Mouse (Mus musculus): ENCODE measurements at regions not wholly inside any gene's neighbourhood (a gene's known extent, or its start where the extent isn't known, plus 50 kb on each side); places are given as distances from the start of the nearest gene placed in this dataset.

DNA sequence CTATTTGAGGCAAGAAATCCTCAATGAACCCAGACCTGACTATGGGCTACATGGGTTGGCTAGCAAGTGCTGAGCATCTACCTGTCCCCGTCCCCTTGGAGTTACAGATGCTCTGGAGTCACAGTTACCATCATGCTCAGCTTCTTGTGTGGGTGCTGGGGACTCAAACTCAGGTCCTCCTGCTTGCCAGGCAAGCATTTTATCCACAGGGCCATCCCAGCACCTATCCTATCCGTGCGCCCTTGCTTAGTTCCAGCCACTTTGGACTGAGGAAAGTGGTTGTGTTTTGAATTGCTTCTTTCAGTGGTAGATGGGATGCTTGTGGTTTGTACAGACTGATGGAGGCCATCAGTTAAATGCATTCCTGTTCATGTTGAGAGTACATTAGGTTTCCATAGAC lies 85.0 kb upstream of the Klf14 start:
- 94% methylated on average over 3 of the region's 3 CpGs for WGBS

GRCm38 (mm10) chr6:31046197-31046596 lies 87.3 kb upstream of the Klf14 start:
- H3K27me3 ChIP-seq (ENCODE audit: low read depth, poor library complexity, severe bottlenecking) = no peaks in the 10 kb centered on the region
- H3K4me3 ChIP-seq = no peak overlapping the region
- H3K36me3 ChIP-seq = no peaks in the 10 kb centered on the region
- no peak for DNase-seq (ENCODE audit: low spot score)
- H3K4me1 ChIP-seq = no peaks in the 10 kb centered on the region
- H3K27ac ChIP-seq = no peak overlapping the region
- 71% methylated on average over 3 of the region's 3 CpGs for WGBS
- H3K9me3 ChIP-seq (replicated peaks) = no peaks in the 10 kb centered on the region

More for the DNA sequence above, 85.0 kb upstream of the Klf14 start:
- no peaks in the 10 kb centered on the region for H3K36me3 ChIP-seq
- no peaks in the 10 kb centered on the region for H3K4me1 ChIP-seq
- no peak overlapping the region for H3K4me3 ChIP-seq
- H3K9me3 ChIP-seq (replicated peaks) = no peaks in the 10 kb centered on the region
- no peak overlapping the region for H3K27ac ChIP-seq
- no peaks in the 10 kb centered on the region for H3K27me3 ChIP-seq (ENCODE audit: low read depth, poor library complexity, severe bottlenecking)
- DNase-seq (ENCODE audit: low spot score) = no peak

GRCm38 (mm10) chr6:31048920-31049576 lies 90.2 kb upstream of the Klf14 start:
- DNase-seq (ENCODE audit: low spot score) = no peak
- H3K36me3 ChIP-seq = no peaks in the 10 kb centered on the region
- 70% methylated on average over 11 of the region's 11 CpGs for WGBS
- H3K4me3 ChIP-seq = no peak overlapping the region
- no peaks in the 10 kb centered on the region for H3K27me3 ChIP-seq (ENCODE audit: low read depth, poor library complexity, severe bottlenecking)
- H3K9me3 ChIP-seq (replicated peaks) = no peaks in the 10 kb centered on the region
- 0 out of 2 replicates have a peak, but pooled peaks cover 2% of the 10 kb centered on the region for H3K4me1 ChIP-seq
- no peak overlapping the region for H3K27ac ChIP-seq

DNA sequence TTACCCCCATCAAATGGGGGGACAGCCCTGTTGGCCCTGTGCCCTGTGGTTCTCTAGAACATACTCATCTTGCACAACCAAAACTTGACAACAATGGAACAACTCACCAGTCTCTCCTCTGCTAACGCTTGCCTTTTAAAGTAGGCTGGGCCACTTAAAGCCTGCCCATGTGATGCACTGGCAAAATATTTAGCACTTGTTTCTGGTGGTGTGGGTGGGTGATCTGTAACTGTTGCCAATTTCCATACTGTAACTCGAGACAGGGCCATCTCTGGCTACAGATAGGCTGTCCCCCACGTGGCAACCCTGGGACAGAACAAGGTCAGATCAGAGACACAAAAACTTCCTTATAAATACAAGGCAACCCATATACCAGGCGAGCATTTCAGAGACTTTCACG lies 92.0 kb upstream of the Klf14 start:
- no peak overlapping the region for H3K27ac ChIP-seq
- WGBS = 73% methylated on average over 5 of the region's 5 CpGs
- no peaks in the 10 kb centered on the region for H3K9me3 ChIP-seq (replicated peaks)
- 0 out of 2 replicates have a peak, but pooled peaks cover 2% of the 10 kb centered on the region for H3K4me1 ChIP-seq
- no peak for DNase-seq (ENCODE audit: low spot score)
- no peaks in the 10 kb centered on the region for H3K36me3 ChIP-seq
- no peak overlapping the region for H3K4me3 ChIP-seq
- H3K27me3 ChIP-seq (ENCODE audit: low read depth, poor library complexity, severe bottlenecking) = no peaks in the 10 kb centered on the region

DNA sequence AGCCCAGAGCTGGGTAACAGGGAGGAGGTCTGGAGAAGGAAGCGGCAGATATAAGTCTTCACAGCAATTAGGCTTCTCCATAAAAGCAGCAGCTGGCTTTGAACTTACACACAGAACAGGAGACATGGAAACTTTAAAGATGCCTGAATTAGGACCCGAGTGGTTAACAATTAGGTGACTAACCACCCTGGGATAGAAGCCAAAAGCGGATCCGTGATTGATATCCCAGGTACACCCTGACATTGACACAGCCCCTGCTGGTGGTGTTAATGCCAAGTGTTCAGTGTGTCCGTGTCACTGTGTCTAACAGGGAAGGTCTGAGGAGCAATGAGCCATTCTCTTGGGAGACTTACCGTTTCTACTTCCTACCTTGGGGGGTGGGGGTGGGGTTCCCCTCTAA lies 92.9 kb upstream of the Klf14 start:
- Histone ChIP-seq H3K4me3 (no peak overlapping the region), H3K27me3 (ENCODE audit: low read depth, poor library complexity, severe bottlenecking) (no peaks in the 10 kb centered on the region)
- 77% methylated on average over 6 of the region's 6 CpGs for WGBS

DNA sequence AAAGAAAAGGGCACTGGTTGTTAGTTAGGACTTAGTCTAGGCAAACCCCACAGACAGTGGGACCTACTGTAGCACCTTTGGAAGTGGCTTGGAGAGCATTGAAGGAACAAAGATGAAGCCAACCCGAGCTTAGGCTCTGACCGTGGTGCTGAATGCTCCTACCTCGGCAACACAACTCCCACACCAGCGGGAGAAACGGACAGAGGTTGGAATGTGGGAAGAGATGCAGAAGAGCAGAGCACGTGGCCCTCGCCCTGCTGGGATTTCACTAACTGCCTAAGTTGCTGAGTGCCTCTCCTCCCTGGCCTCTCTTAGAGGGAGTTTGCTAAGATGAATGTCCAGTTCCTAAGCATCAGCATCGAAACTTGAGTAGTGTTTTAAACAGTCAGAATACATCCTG lies 94.1 kb upstream of the Klf14 start:
- Histone ChIP-seq H3K36me3 (no peaks in the 10 kb centered on the region), H3K27me3 (ENCODE audit: low read depth, poor library complexity, severe bottlenecking) (no peaks in the 10 kb centered on the region), H3K27ac (no peak overlapping the region), H3K4me1 (0 out of 2 replicates have a peak, but pooled peaks cover 2% of the 10 kb centered on the region), H3K4me3 (no peak overlapping the region), H3K9me3 (replicated peaks) (no peaks in the 10 kb centered on the region)
- 14% methylated on average over 8 of the region's 8 CpGs for WGBS
- DNase-seq (ENCODE audit: low spot score) = peak; percentile 46

More for the DNA sequence above, 92.9 kb upstream of the Klf14 start:
- H3K9me3 ChIP-seq (replicated peaks) = no peaks in the 10 kb centered on the region
- H3K4me1 ChIP-seq = 0 out of 2 replicates have a peak, but pooled peaks cover 2% of the 10 kb centered on the region
- no peak for DNase-seq (ENCODE audit: low spot score)
- H3K36me3 ChIP-seq = no peaks in the 10 kb centered on the region
- H3K27ac ChIP-seq = no peak overlapping the region

GRCm38 (mm10) chr6:31056786-31057566 lies 98.1 kb upstream of the Klf14 start:
- H3K4me1 ChIP-seq = 0 out of 2 replicates have a peak, but pooled peaks cover 2% of the 10 kb centered on the region
- no peak overlapping the region for H3K4me3 ChIP-seq
- H3K36me3 ChIP-seq = no peaks in the 10 kb centered on the region
- no peak for DNase-seq (ENCODE audit: low spot score)
- H3K27ac ChIP-seq = no peak overlapping the region
- no peaks in the 10 kb centered on the region for H3K27me3 ChIP-seq (ENCODE audit: low read depth, poor library complexity, severe bottlenecking)
- 89% methylated on average over 12 of the region's 12 CpGs for WGBS
- H3K9me3 ChIP-seq (replicated peaks) = no peaks in the 10 kb centered on the region

GRCm38 (mm10) chr6:31058299-31058698 lies 99.4 kb upstream of the Klf14 start:
- H3K27me3 ChIP-seq (ENCODE audit: low read depth, poor library complexity, severe bottlenecking) = no peaks in the 10 kb centered on the region
- no peak overlapping the region for H3K27ac ChIP-seq
- H3K4me1 ChIP-seq = no peaks in the 10 kb centered on the region
- no peak overlapping the region for H3K4me3 ChIP-seq
- no peaks in the 10 kb centered on the region for H3K36me3 ChIP-seq
- DNase-seq (ENCODE audit: low spot score) = no peak
- no peaks in the 10 kb centered on the region for H3K9me3 ChIP-seq (replicated peaks)
- 96% methylated on average over 1 of the region's 1 CpGs for WGBS

DNA sequence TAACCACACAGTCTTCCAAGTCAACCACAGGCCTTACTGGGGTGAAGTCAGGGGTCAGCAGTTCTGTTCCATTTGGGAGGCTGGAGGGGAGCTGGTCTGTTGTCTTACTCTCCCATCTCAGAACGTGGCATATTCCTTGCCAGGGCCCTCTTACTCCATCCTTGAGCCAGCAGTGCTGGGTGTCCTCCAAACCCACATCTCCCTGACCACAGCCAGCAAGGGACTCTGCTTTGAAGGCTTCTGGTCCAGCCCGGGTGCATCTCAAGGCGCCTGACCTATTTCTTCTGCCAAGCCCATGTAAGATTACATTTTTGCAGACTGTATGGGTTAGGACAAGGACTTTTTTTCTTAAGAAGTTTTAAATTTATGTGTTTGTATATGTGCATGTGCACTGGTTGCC lies 100.1 kb upstream of the Klf14 start:
- no peaks in the 10 kb centered on the region for H3K9me3 ChIP-seq (replicated peaks)
- no peak overlapping the region for H3K27ac ChIP-seq
- no peaks in the 10 kb centered on the region for H3K27me3 ChIP-seq (ENCODE audit: low read depth, poor library complexity, severe bottlenecking)
- no peaks in the 10 kb centered on the region for H3K36me3 ChIP-seq
- WGBS = 90% methylated on average over 3 of the region's 3 CpGs
- no peak for DNase-seq (ENCODE audit: low spot score)
- no peak overlapping the region for H3K4me3 ChIP-seq
- H3K4me1 ChIP-seq = no peaks in the 10 kb centered on the region

- H3K27ac ChIP-seq = no peak overlapping the region
- H3K9me3 ChIP-seq (replicated peaks) = no peaks in the 10 kb centered on the region
- WGBS = 94% methylated on average over 4 of the region's 4 CpGs
- DNase-seq (ENCODE audit: low spot score) = no peak
- no peaks in the 10 kb centered on the region for H3K36me3 ChIP-seq
- H3K4me1 ChIP-seq = no peaks in the 10 kb centered on the region
- no peaks in the 10 kb centered on the region for H3K27me3 ChIP-seq (ENCODE audit: low read depth, poor library complexity, severe bottlenecking)
- no peak overlapping the region for H3K4me3 ChIP-seq
Measured at GRCm38 (mm10) chr6:31061813-31062212, 102.9 kb upstream of the Klf14 start.

DNA sequence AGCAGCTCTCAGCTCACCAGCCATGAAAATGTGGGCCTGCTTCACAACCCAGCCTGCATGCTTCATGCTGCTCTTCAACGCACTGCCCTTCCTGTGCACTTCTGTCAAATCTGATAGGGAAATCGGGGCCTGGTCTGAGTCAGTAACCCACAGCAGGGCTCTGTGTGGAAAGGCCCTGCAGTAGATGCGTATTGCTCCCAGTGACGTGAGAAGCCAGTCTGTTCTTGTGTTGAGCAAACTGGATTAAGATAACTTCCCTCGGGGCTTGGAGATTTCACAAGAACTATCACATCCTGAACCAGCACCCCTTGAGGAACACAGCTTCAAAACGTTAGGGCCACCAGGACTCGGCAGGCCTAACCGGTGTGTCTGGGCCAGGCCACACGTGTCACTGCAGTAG lies 106.5 kb upstream of the Klf14 start:
- no peak overlapping the region for H3K4me3 ChIP-seq
- no peaks in the 10 kb centered on the region for H3K9me3 ChIP-seq (replicated peaks)
- no peak overlapping the region for H3K27ac ChIP-seq
- WGBS = 85% methylated on average over 9 of the region's 9 CpGs
- H3K27me3 ChIP-seq (ENCODE audit: low read depth, poor library complexity, severe bottlenecking) = no peaks in the 10 kb centered on the region
- DNase-seq (ENCODE audit: low spot score) = no peak
- H3K36me3 ChIP-seq = no peaks in the 10 kb centered on the region
- H3K4me1 ChIP-seq = peaks cover 10% of the 10 kb centered on the region; the same call in 1 of the 2 replicates

DNA sequence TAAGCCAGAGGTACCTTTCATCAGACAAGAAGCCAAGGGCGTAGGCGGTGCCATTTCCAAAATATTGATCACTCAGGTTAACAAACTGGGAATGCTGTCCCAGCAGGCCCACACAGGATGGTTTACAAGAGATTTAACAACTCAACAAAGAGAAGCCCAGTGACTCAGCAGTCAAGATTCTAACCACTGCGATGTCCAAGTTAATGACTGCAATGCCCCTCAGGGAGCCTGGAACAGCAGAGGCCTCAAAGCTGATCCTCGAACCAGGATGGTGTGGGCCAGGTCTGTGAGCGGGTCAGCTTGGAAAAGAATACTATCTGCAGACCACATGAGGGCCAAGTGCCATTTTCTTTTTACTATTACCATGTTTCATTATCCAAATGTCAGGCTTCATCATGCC lies 108.0 kb upstream of the Klf14 start:
- H3K4me1 ChIP-seq = peaks cover 12% of the 10 kb centered on the region; the same call in 1 of the 2 replicates
- no peaks in the 10 kb centered on the region for H3K27me3 ChIP-seq (ENCODE audit: low read depth, poor library complexity, severe bottlenecking)
- no peak overlapping the region for H3K4me3 ChIP-seq
- no peak overlapping the region for H3K27ac ChIP-seq
- no peak for DNase-seq (ENCODE audit: low spot score)
- no peaks in the 10 kb centered on the region for H3K9me3 ChIP-seq (replicated peaks)
- H3K36me3 ChIP-seq = no peaks in the 10 kb centered on the region
- WGBS = 89% methylated on average over 5 of the region's 5 CpGs

- Histone ChIP-seq H3K27ac (no peak overlapping the region), H3K4me1 (peaks cover 17% of the 10 kb centered on the region; the same call in 1 of the 2 replicates), H3K36me3 (no peaks in the 10 kb centered on the region), H3K9me3 (replicated peaks) (no peaks in the 10 kb centered on the region), H3K27me3 (ENCODE audit: low read depth, poor library complexity, severe bottlenecking) (no peaks in the 10 kb centered on the region), H3K4me3 (no peak overlapping the region)
- WGBS = 76% methylated on average over 7 of the region's 7 CpGs
- DNase-seq (ENCODE audit: low spot score) = no peak
Measured at GRCm38 (mm10) chr6:31067453-31067852, 108.6 kb upstream of the Klf14 start.

Measured in limb, embryonic 10.5 days (tissue).